Mouse (Mus musculus): Measurements from ENCODE around the gene Gabrd.

DNA sequence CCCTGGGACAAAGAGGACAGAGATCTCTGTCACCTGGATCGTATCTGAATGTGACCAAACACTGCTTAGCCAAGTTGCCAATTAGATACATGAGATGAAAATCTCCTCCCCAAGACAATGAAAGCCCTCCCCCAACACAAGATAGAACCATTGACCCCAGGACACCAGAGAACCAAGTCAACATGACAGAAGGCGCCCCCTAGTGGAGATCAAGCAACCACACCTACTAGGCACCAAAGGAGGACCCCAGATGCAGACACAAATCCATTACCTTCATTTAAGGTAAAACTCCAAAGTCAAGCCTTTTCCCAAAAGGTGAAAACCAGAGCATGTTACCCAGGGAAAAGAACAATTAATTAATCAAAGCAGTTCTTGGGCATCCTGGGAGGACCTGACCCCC is 40.3 kb downstream of the Gabrd start:
- peak; percentile 30; the same call in 1 of the 2 replicates for TF ChIP-seq CTCF (IDR thresholded peaks at IDR 0.05; ENCODE audit: insufficient read depth, low read length)
- no peak for TF ChIP-seq POLR2A (IDR thresholded peaks at IDR 0.05; ENCODE audit: borderline replicate concordance, extremely low read depth, low read depth, low read length)

All from lung, adult 2 months (tissue).